Mouse (Mus musculus) myocyte (in vitro differentiated cells): ENCODE data around the gene Kcnk7. TPM values are rescaled to one million over a fixed set of nuclear protein-coding genes. Genes with fewer than 3 reads are reported as not detected.

Source experiments
- H3K27me3 ChIP-seq: one replicate; pipeline ENCODE4 v1.6.1; 2011; ENCODE audit not compliant: control insufficient read depth, insufficient read depth, insufficient read length
- H3K36me3 ChIP-seq: one replicate; pipeline ENCODE4 v1.6.1; 2011; ENCODE audit not compliant: control insufficient read depth, insufficient read depth
- H3K4me2 ChIP-seq: one replicate; pipeline ENCODE4 v1.6.1; 2011; ENCODE audit warnings: low read depth, control low read depth
- H3K4me3 ChIP-seq: one replicate; pipeline ENCODE4 v1.5.1; 2011; ENCODE audit warnings: mild to moderate bottlenecking, control low read depth, moderate library complexity
- H3K79me2 ChIP-seq: one replicate; pipeline ENCODE4 v1.6.1; 2011; ENCODE audit not compliant: control insufficient read depth, insufficient read depth
- H3ac ChIP-seq: one replicate; pipeline ENCODE4 v1.6.1; 2011; ENCODE audit not compliant: control insufficient read depth, insufficient read length
- CEBPB ChIP-seq: IDR thresholded peaks from 2 replicates; pipeline ENCODE4 v1.6.1; 2011; ENCODE audit warnings: mild to moderate bottlenecking, moderate library complexity; ENCODE audit not compliant: poor library complexity, insufficient read depth, severe bottlenecking
- E2F4 ChIP-seq: IDR thresholded peaks from one replicate; pipeline ENCODE4 v1.6.1; 2011; ENCODE audit warnings: mild to moderate bottlenecking, control low read depth, moderate library complexity; ENCODE audit not compliant: insufficient read depth
- MAX ChIP-seq: IDR thresholded peaks from one replicate; pipeline ENCODE4 v1.6.1; 2011; ENCODE audit warnings: low read depth, mild to moderate bottlenecking, control low read depth
- MYOD1 ChIP-seq, 3 experiments: IDR thresholded peaks; one replicate each; pipeline ENCODE4 v1.6.1; 2011; ENCODE audit warnings: control low read depth in 2 of 3, low read depth in 2 of 3, mild to moderate bottlenecking in 2 of 3, moderate library complexity in 1 of 3; ENCODE audit not compliant: insufficient read length in 2 of 3, control insufficient read depth in 1 of 3
- MYOG ChIP-seq, 3 experiments: IDR thresholded peaks; one replicate each; pipeline ENCODE4 v1.6.1; 2011; ENCODE audit warnings: control low read depth in 2 of 3, low read depth in 2 of 3, mild to moderate bottlenecking in 2 of 3; ENCODE audit not compliant: insufficient read length in 2 of 3, control insufficient read depth in 1 of 3, insufficient read depth in 1 of 3
- POLR2A ChIP-seq: IDR thresholded peaks from one replicate; pipeline ENCODE4 v1.6.1; 2011; ENCODE audit warnings: low read depth, mild to moderate bottlenecking, control low read depth, moderate library complexity; ENCODE audit not compliant: insufficient read length
- POLR2AphosphoS2 ChIP-seq: IDR thresholded peaks from one replicate; pipeline ENCODE4 v1.6.1; 2011; ENCODE audit warnings: low read depth, control low read depth; ENCODE audit not compliant: insufficient read length
- REST ChIP-seq: IDR thresholded peaks from one replicate; pipeline ENCODE4 v1.6.1; 2011; ENCODE audit warnings: mild to moderate bottlenecking, control low read depth, moderate library complexity; ENCODE audit not compliant: insufficient read depth, insufficient read length
- SRF ChIP-seq: IDR thresholded peaks from one replicate; pipeline ENCODE4 v1.6.1; 2011; ENCODE audit warnings: low read depth; ENCODE audit not compliant: control insufficient read depth, insufficient read length
- TCF12 ChIP-seq: IDR thresholded peaks from one replicate; pipeline ENCODE4 v1.6.1; 2011; ENCODE audit warnings: mild to moderate bottlenecking, control low read depth; ENCODE audit not compliant: poor library complexity, insufficient read depth, severe bottlenecking
- TCF3 ChIP-seq: IDR thresholded peaks from one replicate; pipeline ENCODE4 v1.6.1; 2011; ENCODE audit warnings: low read depth, control low read depth; ENCODE audit not compliant: insufficient read length
- USF1 ChIP-seq: IDR thresholded peaks from one replicate; pipeline ENCODE4 v1.6.1; 2011; ENCODE audit warnings: low read depth, mild to moderate bottlenecking, control low read depth, moderate library complexity
- polyA plus RNA-seq: library from polyadenylated mRNA; unstranded; fragments of >200 nt; fragmentation: generic; extraction: Trizol; gene quantifications from one replicate; pipeline ENCODE4 v1.2.1, GENCODE M21; 2012; ENCODE audit warnings: missing spikeins

The Kcnk7 gene
- polyA plus RNA-seq, 1 experiment, result 0.12 TPM

GRCm38 (mm10) chr19:5680432-5680831 is 23.7 kb upstream of the Kcnk7 start:
- Histone ChIP-seq H3K4me2 (no peak overlapping the region), H3ac (no peak overlapping the region), H3K36me3 (peaks cover 8% of the 10 kb centered on the region), H3K4me3 (no peak overlapping the region), H3K79me2 (no peaks in the 10 kb centered on the region), H3K27me3 (no peaks in the 10 kb centered on the region)
- TF ChIP-seq MYOD1 (IDR thresholded peaks at IDR 0.05; ENCODE audit: control insufficient read depth in 1 of 3, insufficient read length in 2 of 3, low read depth in 2 of 3) (no peak), USF1 (no peak), SRF (no peak), TCF12 (no peak), CEBPB (no peak), MYOG (IDR thresholded peaks at IDR 0.05; ENCODE audit: control insufficient read depth in 1 of 3, insufficient read depth in 1 of 3, insufficient read length in 2 of 3, low read depth in 2 of 3) (no peak), TCF3 (no peak), REST (no peak)

- no peaks in the 10 kb centered on the region for H3K27me3 ChIP-seq
- H3ac ChIP-seq, result no peak overlapping the region
- no peak overlapping the region for H3K4me3 ChIP-seq
- TF ChIP-seq SRF (no peak), TCF12 (no peak), E2F4 (no peak), MYOG (IDR thresholded peaks at IDR 0.05; ENCODE audit: control insufficient read depth in 1 of 3, insufficient read depth in 1 of 3, insufficient read length in 2 of 3, low read depth in 2 of 3) (no peak), CEBPB (no peak), MAX (no peak), POLR2A (no peak), TCF3 (no peak), POLR2AphosphoS2 (no peak), MYOD1 (IDR thresholded peaks at IDR 0.05; ENCODE audit: control insufficient read depth in 1 of 3, insufficient read length in 2 of 3, low read depth in 2 of 3) (no peak), REST (no peak), USF1 (no peak)
- H3K4me2 ChIP-seq, result no peak overlapping the region
- H3K36me3 ChIP-seq, result no peaks in the 10 kb centered on the region
- peaks cover 9% of the 10 kb centered on the region for H3K79me2 ChIP-seq
Measured at GRCm38 (mm10) chr19:5684236-5684635, 19.9 kb upstream of the Kcnk7 start.

GRCm38 (mm10) chr19:5684985-5685384 is 19.2 kb upstream of the Kcnk7 start:
- Histone ChIP-seq H3K79me2 (peaks cover 9% of the 10 kb centered on the region), H3K36me3 (no peaks in the 10 kb centered on the region), H3ac (no peak overlapping the region), H3K27me3 (no peaks in the 10 kb centered on the region), H3K4me2 (no peak overlapping the region), H3K4me3 (no peak overlapping the region)
- no peak for TF ChIP-seq SRF
- TF ChIP-seq MAX, result no peak
- no peak for TF ChIP-seq POLR2A
- TF ChIP-seq USF1, result no peak
- TF ChIP-seq CEBPB, result no peak
- TF ChIP-seq REST, result no peak
- no peak for TF ChIP-seq TCF3
- TF ChIP-seq MYOG (IDR thresholded peaks at IDR 0.05; ENCODE audit: control insufficient read depth in 1 of 3, insufficient read depth in 1 of 3, insufficient read length in 2 of 3, low read depth in 2 of 3), result no peak
- TF ChIP-seq POLR2AphosphoS2, result no peak
- TF ChIP-seq TCF12, result no peak
- TF ChIP-seq E2F4, result no peak
- no peak for TF ChIP-seq MYOD1 (IDR thresholded peaks at IDR 0.05; ENCODE audit: control insufficient read depth in 1 of 3, insufficient read length in 2 of 3, low read depth in 2 of 3)

GRCm38 (mm10) chr19:5685431-5685830 is 18.7 kb upstream of the Kcnk7 start:
- Histone ChIP-seq H3K79me2 (peaks cover 14% of the 10 kb centered on the region), H3K27me3 (no peaks in the 10 kb centered on the region), H3K36me3 (no peaks in the 10 kb centered on the region), H3K4me3 (no peak overlapping the region), H3K4me2 (no peak overlapping the region), H3ac (no peak overlapping the region)
- TF ChIP-seq POLR2AphosphoS2 (no peak), MAX (no peak)

- Histone ChIP-seq H3K4me3 (no peak overlapping the region), H3K4me2 (no peak overlapping the region), H3K27me3 (no peaks in the 10 kb centered on the region), H3ac (no peak overlapping the region), H3K79me2 (peaks cover 18% of the 10 kb centered on the region), H3K36me3 (no peaks in the 10 kb centered on the region)
- TF ChIP-seq MYOG (IDR thresholded peaks at IDR 0.05; ENCODE audit: control insufficient read depth in 1 of 3, insufficient read depth in 1 of 3, insufficient read length in 2 of 3, low read depth in 2 of 3) (no peak), CEBPB (no peak), TCF12 (no peak), POLR2AphosphoS2 (no peak)
Measured at GRCm38 (mm10) chr19:5685861-5686260, 18.3 kb upstream of the Kcnk7 start.
